Mouse (Mus musculus): Measurements from ENCODE around the gene Itga6. TPM values are rescaled to one million over a fixed set of nuclear protein-coding genes. Genes with fewer than 3 reads are reported as not detected.

Gene Itga6
- polyA plus RNA-seq, 1 experiment, result 33.1 TPM

GRCm38 (mm10) chr2:71751863-71752262 is 6.4 kb downstream of the Itga6 start:
- Histone ChIP-seq H3K79me2 (ENCODE audit: control insufficient read depth, insufficient read depth) (no peaks in the 10 kb centered on the region), H3K79me3 (ENCODE audit: low read depth) (no peaks in the 10 kb centered on the region), H3K4me3 (ENCODE audit: insufficient read depth, poor library complexity, severe bottlenecking) (no peak overlapping the region), H3K27me3 (ENCODE audit: control insufficient read depth, insufficient read depth, insufficient read length) (no peaks in the 10 kb centered on the region), H3K36me3 (ENCODE audit: control insufficient read depth, insufficient read depth) (no peaks in the 10 kb centered on the region), H3ac (ENCODE audit: control insufficient read depth, insufficient read length, low read depth) (no peak overlapping the region)
- TF ChIP-seq CTCF (IDR thresholded peaks at IDR 0.05; ENCODE audit: control insufficient read depth, insufficient read depth, insufficient read length) (no peak), CEBPB (IDR thresholded peaks at IDR 0.05; ENCODE audit: low read depth) (no peak), MYOD1 (IDR thresholded peaks at IDR 0.05; ENCODE audit: control insufficient read depth, insufficient read length, low read depth) (no peak)

DNA sequence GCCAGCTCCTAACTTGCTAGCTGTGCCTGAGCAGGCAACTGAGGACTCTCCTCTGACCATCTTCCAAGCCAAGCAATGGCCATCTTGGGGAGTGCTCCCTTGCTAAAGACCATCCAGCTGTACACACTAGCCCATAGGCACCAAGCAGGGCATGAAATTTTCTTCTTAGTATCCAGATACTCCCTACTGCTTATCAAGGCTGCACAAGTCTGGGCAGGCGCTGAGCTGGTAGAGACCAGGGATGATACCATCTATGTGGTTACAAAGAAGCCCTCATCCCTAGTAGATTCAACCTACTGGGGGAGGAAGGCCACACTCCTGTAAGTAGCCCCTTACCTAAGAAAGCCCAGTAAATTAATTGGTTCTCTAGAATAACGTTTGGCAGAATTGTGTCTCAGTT is 7.0 kb downstream of the Itga6 start:
- H3K27me3 ChIP-seq (ENCODE audit: control insufficient read depth, insufficient read depth, insufficient read length), result no peaks in the 10 kb centered on the region

DNA sequence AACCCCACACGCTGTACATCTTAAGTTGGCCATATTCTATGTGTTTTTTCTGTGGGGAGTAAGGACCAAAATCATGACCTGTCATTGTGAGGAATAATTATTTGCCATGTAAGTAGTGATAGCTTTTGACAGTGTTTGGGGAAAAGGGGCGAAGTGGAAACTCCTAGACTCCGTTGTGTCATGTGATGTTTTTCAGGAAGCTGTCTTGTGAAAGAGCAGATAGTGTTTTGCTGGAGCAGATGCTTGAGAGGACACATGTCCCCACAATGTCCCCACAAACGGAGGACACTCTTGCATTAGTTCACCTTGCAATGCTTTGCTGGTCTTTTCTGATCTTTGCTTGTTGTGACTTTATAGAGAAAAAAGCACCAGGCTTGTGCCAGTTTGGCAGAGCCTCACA is 7.7 kb downstream of the Itga6 start:
- H3K36me3 ChIP-seq (ENCODE audit: control insufficient read depth, insufficient read depth), result no peaks in the 10 kb centered on the region
- H3K4me3 ChIP-seq (ENCODE audit: insufficient read depth, poor library complexity, severe bottlenecking), result no peak overlapping the region
- no peaks in the 10 kb centered on the region for H3K79me3 ChIP-seq (ENCODE audit: low read depth)
- no peaks in the 10 kb centered on the region for H3K79me2 ChIP-seq (ENCODE audit: control insufficient read depth, insufficient read depth)
- TF ChIP-seq CEBPB (IDR thresholded peaks at IDR 0.05; ENCODE audit: low read depth) (no peak), MYOD1 (IDR thresholded peaks at IDR 0.05; ENCODE audit: control insufficient read depth, insufficient read length, low read depth) (no peak), FOSL1 (IDR thresholded peaks at IDR 0.05; ENCODE audit: insufficient read depth, low read length, poor library complexity, severe bottlenecking) (no peak), MYOG (IDR thresholded peaks at IDR 0.05; ENCODE audit: control insufficient read depth, extremely low read depth, insufficient read length) (no peak), MAX (IDR thresholded peaks at IDR 0.05) (no peak), CTCF (IDR thresholded peaks at IDR 0.05; ENCODE audit: control insufficient read depth, insufficient read depth, insufficient read length) (no peak), USF1 (IDR thresholded peaks at IDR 0.05; ENCODE audit: low read depth) (no peak)
- no peak overlapping the region for H3ac ChIP-seq (ENCODE audit: control insufficient read depth, insufficient read length, low read depth)
- H3K27me3 ChIP-seq (ENCODE audit: control insufficient read depth, insufficient read depth, insufficient read length), result no peaks in the 10 kb centered on the region

More for the DNA sequence above, 7.0 kb downstream of the Itga6 start:
- H3K36me3 ChIP-seq (ENCODE audit: control insufficient read depth, insufficient read depth), result no peaks in the 10 kb centered on the region
- no peak overlapping the region for H3ac ChIP-seq (ENCODE audit: control insufficient read depth, insufficient read length, low read depth)
- TF ChIP-seq FOSL1 (IDR thresholded peaks at IDR 0.05; ENCODE audit: insufficient read depth, low read length, poor library complexity, severe bottlenecking), result no peak
- TF ChIP-seq MYOD1 (IDR thresholded peaks at IDR 0.05; ENCODE audit: control insufficient read depth, insufficient read length, low read depth), result no peak
- TF ChIP-seq MAX (IDR thresholded peaks at IDR 0.05), result no peak
- TF ChIP-seq CTCF (IDR thresholded peaks at IDR 0.05; ENCODE audit: control insufficient read depth, insufficient read depth, insufficient read length), result no peak
- no peak for TF ChIP-seq MYOG (IDR thresholded peaks at IDR 0.05; ENCODE audit: control insufficient read depth, extremely low read depth, insufficient read length)
- no peak for TF ChIP-seq CEBPB (IDR thresholded peaks at IDR 0.05; ENCODE audit: low read depth)
- no peak overlapping the region for H3K4me3 ChIP-seq (ENCODE audit: insufficient read depth, poor library complexity, severe bottlenecking)
- no peaks in the 10 kb centered on the region for H3K79me3 ChIP-seq (ENCODE audit: low read depth)
- no peaks in the 10 kb centered on the region for H3K79me2 ChIP-seq (ENCODE audit: control insufficient read depth, insufficient read depth)

DNA sequence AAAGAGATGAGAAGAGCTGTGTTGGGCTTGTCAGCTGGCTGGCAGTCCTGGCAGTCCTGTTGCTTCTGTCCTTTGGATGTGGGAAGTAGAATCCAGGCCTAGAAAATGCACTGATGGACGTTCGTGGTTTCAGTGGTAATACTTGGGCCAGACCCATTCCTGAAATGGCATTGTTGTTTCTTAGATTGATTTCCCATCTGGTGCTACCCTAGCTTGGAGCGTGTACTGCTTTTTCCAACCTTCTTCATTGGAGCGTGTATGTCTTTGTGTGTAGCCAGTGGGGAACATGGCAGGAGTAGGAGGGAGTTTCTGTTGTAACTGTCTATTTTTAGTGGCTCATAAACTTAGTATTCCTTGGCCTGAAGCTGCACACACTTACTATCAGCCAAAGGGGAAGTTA is 10.3 kb downstream of the Itga6 start:
- Histone ChIP-seq H3K79me2 (ENCODE audit: control insufficient read depth, insufficient read depth) (no peaks in the 10 kb centered on the region), H3K27me3 (ENCODE audit: control insufficient read depth, insufficient read depth, insufficient read length) (no peaks in the 10 kb centered on the region)
- TF ChIP-seq MYOD1 (IDR thresholded peaks at IDR 0.05; ENCODE audit: control insufficient read depth, insufficient read length, low read depth) (no peak), CEBPB (IDR thresholded peaks at IDR 0.05; ENCODE audit: low read depth) (no peak), CTCF (IDR thresholded peaks at IDR 0.05; ENCODE audit: control insufficient read depth, insufficient read depth, insufficient read length) (no peak), FOSL1 (IDR thresholded peaks at IDR 0.05; ENCODE audit: insufficient read depth, low read length, poor library complexity, severe bottlenecking) (no peak), MYOG (IDR thresholded peaks at IDR 0.05; ENCODE audit: control insufficient read depth, extremely low read depth, insufficient read length) (no peak), USF1 (IDR thresholded peaks at IDR 0.05; ENCODE audit: low read depth) (no peak), MAX (IDR thresholded peaks at IDR 0.05) (no peak)

DNA sequence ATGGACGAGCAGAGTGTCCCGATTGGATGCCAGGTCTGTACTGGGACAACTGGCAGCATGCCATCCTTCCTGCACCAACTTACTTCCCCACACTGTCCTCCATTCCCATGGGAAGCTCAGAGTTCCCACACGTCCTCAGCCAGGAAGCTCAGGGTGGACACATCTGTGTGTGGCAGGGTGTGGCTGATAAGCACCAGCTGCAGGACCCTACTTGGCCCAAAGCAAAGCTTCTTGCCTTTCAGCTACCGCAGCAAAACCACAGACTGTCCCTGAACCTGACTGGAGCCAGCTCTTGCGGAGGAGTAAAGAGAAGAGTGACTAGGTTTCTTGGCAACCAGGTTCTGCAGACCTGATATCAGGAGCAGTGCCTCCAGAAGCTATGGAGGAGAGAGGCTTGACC is 11.7 kb downstream of the Itga6 start:
- H3K4me3 ChIP-seq (ENCODE audit: insufficient read depth, poor library complexity, severe bottlenecking), result no peak overlapping the region
- no peaks in the 10 kb centered on the region for H3K79me3 ChIP-seq (ENCODE audit: low read depth)
- no peaks in the 10 kb centered on the region for H3K27me3 ChIP-seq (ENCODE audit: control insufficient read depth, insufficient read depth, insufficient read length)
- no peaks in the 10 kb centered on the region for H3K79me2 ChIP-seq (ENCODE audit: control insufficient read depth, insufficient read depth)
- H3ac ChIP-seq (ENCODE audit: control insufficient read depth, insufficient read length, low read depth), result no peak overlapping the region
- TF ChIP-seq MYOD1 (IDR thresholded peaks at IDR 0.05; ENCODE audit: control insufficient read depth, insufficient read length, low read depth), result no peak
- H3K36me3 ChIP-seq (ENCODE audit: control insufficient read depth, insufficient read depth), result no peaks in the 10 kb centered on the region

More for the DNA sequence above, 10.3 kb downstream of the Itga6 start:
- Histone ChIP-seq H3K4me3 (ENCODE audit: insufficient read depth, poor library complexity, severe bottlenecking) (no peak overlapping the region), H3K79me3 (ENCODE audit: low read depth) (no peaks in the 10 kb centered on the region), H3K36me3 (ENCODE audit: control insufficient read depth, insufficient read depth) (no peaks in the 10 kb centered on the region), H3ac (ENCODE audit: control insufficient read depth, insufficient read length, low read depth) (no peak overlapping the region)

GRCm38 (mm10) chr2:71758591-71759531 is 13.4 kb downstream of the Itga6 start:
- H3K79me3 ChIP-seq (ENCODE audit: low read depth), result no peaks in the 10 kb centered on the region
- no peak overlapping the region for H3K4me3 ChIP-seq (ENCODE audit: insufficient read depth, poor library complexity, severe bottlenecking)
- TF ChIP-seq MYOG (IDR thresholded peaks at IDR 0.05; ENCODE audit: control insufficient read depth, extremely low read depth, insufficient read length) (no peak), CEBPB (IDR thresholded peaks at IDR 0.05; ENCODE audit: low read depth) (no peak), MYOD1 (IDR thresholded peaks at IDR 0.05; ENCODE audit: control insufficient read depth, insufficient read length, low read depth) (no peak), MAX (IDR thresholded peaks at IDR 0.05) (no peak), CTCF (IDR thresholded peaks at IDR 0.05; ENCODE audit: control insufficient read depth, insufficient read depth, insufficient read length) (no peak), FOSL1 (IDR thresholded peaks at IDR 0.05; ENCODE audit: insufficient read depth, low read length, poor library complexity, severe bottlenecking) (no peak), USF1 (IDR thresholded peaks at IDR 0.05; ENCODE audit: low read depth) (no peak)
- no peaks in the 10 kb centered on the region for H3K79me2 ChIP-seq (ENCODE audit: control insufficient read depth, insufficient read depth)
- no peak overlapping the region for H3ac ChIP-seq (ENCODE audit: control insufficient read depth, insufficient read length, low read depth)
- no peaks in the 10 kb centered on the region for H3K27me3 ChIP-seq (ENCODE audit: control insufficient read depth, insufficient read depth, insufficient read length)
- no peaks in the 10 kb centered on the region for H3K36me3 ChIP-seq (ENCODE audit: control insufficient read depth, insufficient read depth)

Data from C2C12 (cell line).